Mouse (Mus musculus): ENCODE measurements around the gene Fh1. TPM values are rescaled to one million over a fixed set of nuclear protein-coding genes. Genes with fewer than 3 reads are reported as not detected.

Gene Fh1
- polyA plus RNA-seq, 1 experiment from 2014 or later, result 124 TPM

GRCm38 (mm10) chr1:175564321-175564720, 61.1 kb downstream of the Fh1 start:
- Histone ChIP-seq H3K4me1 (no peaks in the 10 kb centered on the region), H3K9me3 (replicated peaks) (no peaks in the 10 kb centered on the region), H3K27ac (replicated peaks) (no peak overlapping the region), H3K4me3 (no peak overlapping the region), H3K27me3 (ENCODE audit: low read depth, poor library complexity, severe bottlenecking) (no peaks in the 10 kb centered on the region), H3K36me3 (no peaks in the 10 kb centered on the region)
- no peak for DNase-seq (ENCODE audit: low spot score)
- 95% methylated on average over 4 of the region's 4 CpGs for WGBS

GRCm38 (mm10) chr1:175562379-175562778, 63.1 kb downstream of the Fh1 start:
- 97% methylated on average over 2 of the region's 2 CpGs for WGBS
- Histone ChIP-seq H3K4me1 (no peaks in the 10 kb centered on the region), H3K36me3 (no peaks in the 10 kb centered on the region), H3K27me3 (ENCODE audit: low read depth, poor library complexity, severe bottlenecking) (no peaks in the 10 kb centered on the region), H3K27ac (replicated peaks) (no peak overlapping the region), H3K4me3 (no peak overlapping the region), H3K9me3 (replicated peaks) (no peaks in the 10 kb centered on the region)
- no peak for DNase-seq (ENCODE audit: low spot score)

DNA sequence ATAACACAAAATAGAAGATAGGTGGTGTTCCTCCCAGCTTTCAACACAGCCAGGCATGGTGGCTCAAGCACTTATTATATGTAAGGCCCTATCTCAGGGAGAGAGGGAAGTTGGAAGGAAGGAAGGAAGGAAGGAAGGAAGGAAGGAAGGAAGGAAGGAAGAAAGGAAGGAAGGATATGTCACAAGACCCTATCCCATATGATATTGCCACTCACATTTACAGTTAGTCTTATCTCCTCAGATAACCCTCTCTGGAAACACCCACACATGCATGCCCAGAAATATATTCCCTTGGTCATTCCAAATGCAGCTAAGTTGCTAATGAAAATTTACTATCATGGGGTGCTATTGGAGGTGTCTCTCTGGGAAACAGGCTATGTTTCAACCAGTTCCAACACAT, 63.6 kb downstream of the Fh1 start:
- Histone ChIP-seq H3K36me3 (no peaks in the 10 kb centered on the region), H3K9me3 (replicated peaks) (no peaks in the 10 kb centered on the region), H3K4me1 (no peaks in the 10 kb centered on the region), H3K27me3 (ENCODE audit: low read depth, poor library complexity, severe bottlenecking) (no peaks in the 10 kb centered on the region), H3K4me3 (no peak overlapping the region), H3K27ac (replicated peaks) (no peak overlapping the region)
- no peak for DNase-seq (ENCODE audit: low spot score)

GRCm38 (mm10) chr1:175554641-175555040, 70.8 kb downstream of the Fh1 start:
- Histone ChIP-seq H3K4me3 (no peak overlapping the region), H3K27me3 (ENCODE audit: low read depth, poor library complexity, severe bottlenecking) (no peaks in the 10 kb centered on the region), H3K36me3 (no peaks in the 10 kb centered on the region), H3K9me3 (replicated peaks) (no peaks in the 10 kb centered on the region), H3K4me1 (no peaks in the 10 kb centered on the region), H3K27ac (replicated peaks) (no peak overlapping the region)
- DNase-seq (ENCODE audit: low spot score), result no peak
- WGBS, result 89% methylated on average over 1 of the region's 1 CpGs

DNA sequence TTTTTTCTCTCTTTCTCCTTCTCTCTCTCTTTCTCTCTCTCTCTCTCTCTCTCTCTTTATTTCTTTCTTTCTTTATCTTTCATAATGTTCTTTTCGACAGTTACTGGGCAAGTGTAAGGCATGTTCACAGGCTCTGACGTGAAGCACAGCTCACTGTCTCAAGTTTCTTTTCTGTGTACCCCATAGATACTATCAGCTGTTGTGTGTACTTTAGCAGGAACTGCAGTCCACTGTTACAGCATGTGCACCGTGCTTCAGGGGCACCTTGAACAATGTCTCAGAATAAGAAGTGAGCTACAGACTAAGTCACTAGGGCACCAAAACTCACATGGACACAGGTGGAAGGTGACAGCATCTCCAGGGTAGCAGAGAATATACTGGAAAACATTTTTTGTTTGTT, 73.0 kb downstream of the Fh1 start:
- Histone ChIP-seq H3K27ac (replicated peaks) (no peak overlapping the region), H3K27me3 (ENCODE audit: low read depth, poor library complexity, severe bottlenecking) (no peaks in the 10 kb centered on the region), H3K9me3 (replicated peaks) (no peaks in the 10 kb centered on the region), H3K4me3 (no peak overlapping the region), H3K4me1 (no peaks in the 10 kb centered on the region), H3K36me3 (no peaks in the 10 kb centered on the region)
- DNase-seq (ENCODE audit: low spot score), result no peak
- WGBS, result 87% methylated on average over 3 of the region's 3 CpGs

DNA sequence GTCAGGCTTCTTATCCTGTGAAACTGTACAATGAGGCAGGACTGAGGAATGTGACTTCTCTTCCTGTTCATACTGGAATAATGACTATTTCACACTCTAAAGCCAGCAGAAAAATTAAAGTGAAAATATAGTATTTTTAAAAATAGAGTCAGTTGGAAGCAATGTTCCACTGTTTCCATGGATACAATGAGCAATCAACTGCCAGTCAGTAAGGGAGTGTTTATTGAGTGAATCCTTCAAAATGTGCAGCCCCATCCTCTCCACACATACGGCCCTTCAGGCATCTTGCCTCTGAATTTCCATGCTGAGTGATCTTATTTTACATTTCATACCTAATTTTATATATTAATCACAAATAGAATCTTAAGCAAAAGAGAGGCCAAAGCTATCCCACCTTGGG, 74.8 kb downstream of the Fh1 start:
- no peak overlapping the region for H3K4me3 ChIP-seq
- no peaks in the 10 kb centered on the region for H3K27me3 ChIP-seq (ENCODE audit: low read depth, poor library complexity, severe bottlenecking)
- H3K27ac ChIP-seq (replicated peaks), result no peak overlapping the region
- 97% methylated on average over 1 of the region's 1 CpGs for WGBS
- DNase-seq (ENCODE audit: low spot score), result no peak
- no peaks in the 10 kb centered on the region for H3K4me1 ChIP-seq
- H3K36me3 ChIP-seq, result no peaks in the 10 kb centered on the region
- no peaks in the 10 kb centered on the region for H3K9me3 ChIP-seq (replicated peaks)

Other genes starting within 250 kb of the Fh1 start
- gene Rgs7, start 133.1 kb downstream of the Fh1 start, polyA plus RNA-seq (2016; fragmentation: Nextera tagmentation; extraction: Ambion mirVana), result 1.8 and 2.7 TPM in 2 replicates
- gene Kmo, start 5.3 kb downstream of the Fh1 start, polyA plus RNA-seq (2016; fragmentation: Nextera tagmentation; extraction: Ambion mirVana), result 0.11 and 0.12 TPM in 2 replicates
- 14.7 and 16.4 TPM in 2 replicates for gene Opn3, start 67.1 kb upstream of the Fh1 start, polyA plus RNA-seq (2016; fragmentation: Nextera tagmentation; extraction: Ambion mirVana)
- gene Chml, start 67.3 kb upstream of the Fh1 start, polyA plus RNA-seq (2016; fragmentation: Nextera tagmentation; extraction: Ambion mirVana), result 4.6 and 5.1 TPM in 2 replicates
- gene Wdr64, start 73.0 kb upstream of the Fh1 start, polyA plus RNA-seq (2016; fragmentation: Nextera tagmentation; extraction: Ambion mirVana), result not detected in 2 replicates

Data from midbrain, embryonic 10.5 days (tissue).